Mouse (Mus musculus) intestine, embryonic 14.5 days (tissue): ENCODE measurements around the gene Rpl23. TPM values are rescaled to one million over a fixed set of nuclear protein-coding genes. Genes with fewer than 3 reads are reported as not detected.

Experiments used
- ATAC-seq: fragments of 200-750 bp; cut with Nextera tagmentation; replicated peaks from 2 replicates; pipeline ENCODE4 v1.8.0; 2017; ENCODE audit warnings: low read depth, moderate number of reproducible peaks, moderate TSS enrichment, moderate library complexity; ENCODE audit not compliant: low FRiP score, low TSS enrichment
- DNase-seq: peaks from one replicate; pipeline ENCODE4 v3.0.0-alpha.2; 2018; ENCODE audit warnings: low spot score
- H3K27ac ChIP-seq: fragments of 300-500 bp; sonication (generic); 2 replicates; pipeline ENCODE4 v1.5.1; 2014; ENCODE audit warnings: low read depth, mild to moderate bottlenecking, control low read depth
- H3K27me3 ChIP-seq: fragments of 300-500 bp; sonication (generic); replicated peaks from 2 replicates; pipeline ENCODE4 v1.6.1; 2014; ENCODE audit warnings: low read length, control low read depth; ENCODE audit not compliant: control insufficient read depth, insufficient read depth
- H3K36me3 ChIP-seq: fragments of 300-500 bp; sonication (generic); 2 replicates; pipeline ENCODE4 v1.6.1; 2014; ENCODE audit warnings: low read length, control low read depth; ENCODE audit not compliant: control insufficient read depth, insufficient read depth
- H3K4me1 ChIP-seq: fragments of 300-500 bp; sonication (generic); replicated peaks from 2 replicates; pipeline ENCODE4 v1.6.1; 2014; ENCODE audit warnings: low read length, control low read depth, mixed read lengths; ENCODE audit not compliant: control insufficient read depth, insufficient read depth
- H3K4me2 ChIP-seq: fragments of 300-500 bp; sonication (generic); 2 replicates; pipeline ENCODE4 v1.6.1; 2014; ENCODE audit warnings: low read length
- H3K4me3 ChIP-seq: fragments of 300-500 bp; sonication (generic); 2 replicates; pipeline ENCODE4 v1.5.1; 2014; ENCODE audit warnings: low read depth, low read length, control low read depth, mixed read lengths
- H3K9ac ChIP-seq: fragments of 300-500 bp; sonication (generic); 2 replicates; pipeline ENCODE4 v1.6.1; 2014; ENCODE audit warnings: mild to moderate bottlenecking, low read length
- H3K9me3 ChIP-seq: fragments of 300-500 bp; sonication (generic); 2 replicates; pipeline ENCODE4 v1.6.1; 2016; ENCODE audit warnings: low read length, control low read depth; ENCODE audit not compliant: control insufficient read depth
- WGBS: fragments of 180-500 bp; shearing (Covaris S2); extraction: QIAGEN DNeasy Blood & Tissue Kit; methylation state at CpG from one replicate; pipeline ENCODE4 v1.1.7; 2014; 5-methylcytosine and 5-hydroxymethylcytosine counted together
- polyA plus RNA-seq: library from polyadenylated mRNA; unstranded; fragments of >200 nt; fragmentation: Nextera tagmentation; extraction: Ambion mirVana; gene quantifications from 2 replicates; pipeline ENCODE4 v1.2.1, GENCODE M21; 2014

Rpl23 gene
- polyA plus RNA-seq, 1 experiment from 2014 or later, result 786 TPM

GRCm38 (mm10) chr11:97818571-97818970 lies 36.3 kb upstream of the Rpl23 start:
- no peak for DNase-seq
- H3K9ac ChIP-seq, result 0 out of 2 replicates have a peak overlapping the region, but pooled peaks have one; percentile 7

GRCm38 (mm10) chr11:97818003-97818402 lies 35.8 kb upstream of the Rpl23 start:
- ATAC-seq (no peak), DNase-seq (no peak)
- no peaks in the 10 kb centered on the region for H3K27me3 ChIP-seq
- 0 out of 2 replicates have a peak overlapping the region, but pooled peaks have one; percentile 7 for H3K9ac ChIP-seq
- H3K4me2 ChIP-seq, result no peak overlapping the region
- H3K4me1 ChIP-seq, result peaks cover 36% of the 10 kb centered on the region
- H3K4me3 ChIP-seq, result no peak overlapping the region
- WGBS, result 54% methylated on average over 6 of the region's 6 CpGs
- H3K9me3 ChIP-seq, result no peaks in the 10 kb centered on the region
- H3K27ac ChIP-seq, result no peak overlapping the region
- H3K36me3 ChIP-seq, result peaks cover 89% of the 10 kb centered on the region

More at GRCm38 (mm10) chr11:97818571-97818970, 36.3 kb upstream of the Rpl23 start:
- H3K9me3 ChIP-seq, result no peaks in the 10 kb centered on the region
- peaks cover 31% of the 10 kb centered on the region for H3K4me1 ChIP-seq
- H3K27me3 ChIP-seq, result no peaks in the 10 kb centered on the region
- no peak overlapping the region for H3K4me2 ChIP-seq
- peak overlapping the region; percentile 33; the same call in 1 of the 2 replicates for H3K27ac ChIP-seq
- H3K4me3 ChIP-seq, result no peak overlapping the region
- peaks cover 87% of the 10 kb centered on the region for H3K36me3 ChIP-seq
- ATAC-seq, result 0 out of 2 replicates have a peak, but pooled peaks have one; percentile 37
- 14% methylated on average over 4 of the region's 4 CpGs for WGBS

GRCm38 (mm10) chr11:97817379-97817778 lies 35.1 kb upstream of the Rpl23 start:
- ATAC-seq (0 out of 2 replicates have a peak, but pooled peaks have one; percentile 33), DNase-seq (no peak)
- H3K36me3 ChIP-seq, result peaks cover 85% of the 10 kb centered on the region
- peaks cover 42% of the 10 kb centered on the region for H3K4me1 ChIP-seq
- H3K27me3 ChIP-seq, result no peaks in the 10 kb centered on the region
- no peak overlapping the region for H3K4me2 ChIP-seq
- no peak overlapping the region for H3K4me3 ChIP-seq
- 36% methylated on average over 5 of the region's 5 CpGs for WGBS
- no peak overlapping the region for H3K9ac ChIP-seq
- H3K9me3 ChIP-seq, result no peaks in the 10 kb centered on the region
- 0 out of 2 replicates have a peak overlapping the region, but pooled peaks have one; percentile 16 for H3K27ac ChIP-seq

- Histone ChIP-seq H3K4me1 (peaks cover 47% of the 10 kb centered on the region), H3K4me3 (no peak overlapping the region), H3K27me3 (no peaks in the 10 kb centered on the region), H3K36me3 (peaks cover 80% of the 10 kb centered on the region), H3K4me2 (no peak overlapping the region), H3K27ac (0 out of 2 replicates have a peak overlapping the region, but pooled peaks have one; percentile 16), H3K9me3 (no peaks in the 10 kb centered on the region), H3K9ac (no peak overlapping the region)
- 50% methylated on average over 9 of the region's 9 CpGs for WGBS
- DNase-seq (no peak), ATAC-seq (no peak)
Observed at GRCm38 (mm10) chr11:97816916-97817315, 34.7 kb upstream of the Rpl23 start.

- DNase-seq (no peak), ATAC-seq (no peak)
- Histone ChIP-seq H3K4me3 (no peak overlapping the region), H3K36me3 (peaks cover 73% of the 10 kb centered on the region), H3K27me3 (no peaks in the 10 kb centered on the region), H3K4me1 (peaks cover 53% of the 10 kb centered on the region), H3K9ac (no peak overlapping the region), H3K4me2 (no peak overlapping the region), H3K27ac (no peak overlapping the region), H3K9me3 (no peaks in the 10 kb centered on the region)
- 68% methylated on average over 5 of the region's 5 CpGs for WGBS
Observed at GRCm38 (mm10) chr11:97816176-97816575, 33.9 kb upstream of the Rpl23 start.

- Histone ChIP-seq H3K9ac (no peak overlapping the region), H3K36me3 (peaks cover 72% of the 10 kb centered on the region), H3K27ac (no peak overlapping the region), H3K9me3 (no peaks in the 10 kb centered on the region), H3K4me2 (no peak overlapping the region), H3K4me1 (peaks cover 56% of the 10 kb centered on the region), H3K27me3 (no peaks in the 10 kb centered on the region), H3K4me3 (no peak overlapping the region)
- ATAC-seq (no peak), DNase-seq (no peak)
- 83% methylated on average over 11 of the region's 11 CpGs for WGBS
Observed at GRCm38 (mm10) chr11:97815736-97816135, 33.5 kb upstream of the Rpl23 start.

GRCm38 (mm10) chr11:97813746-97814515 lies 31.7 kb upstream of the Rpl23 start:
- H3K4me2 ChIP-seq, result no peak overlapping the region
- 76% methylated on average over 17 of the region's 17 CpGs for WGBS
- no peaks in the 10 kb centered on the region for H3K9me3 ChIP-seq
- H3K4me1 ChIP-seq, result peaks cover 71% of the 10 kb centered on the region
- H3K9ac ChIP-seq, result no peak overlapping the region
- H3K4me3 ChIP-seq, result no peak overlapping the region
- H3K27ac ChIP-seq, result no peak overlapping the region
- peaks cover 71% of the 10 kb centered on the region for H3K36me3 ChIP-seq
- DNase-seq, result no peak
- H3K27me3 ChIP-seq, result no peaks in the 10 kb centered on the region
- ATAC-seq, result no peak

- Histone ChIP-seq H3K36me3 (peaks cover 73% of the 10 kb centered on the region), H3K27ac (peak overlapping the region; percentile 62; the same call in 1 of the 2 replicates), H3K9ac (no peak overlapping the region), H3K4me3 (no peak overlapping the region), H3K4me2 (no peak overlapping the region), H3K9me3 (no peaks in the 10 kb centered on the region), H3K4me1 (peaks cover 72% of the 10 kb centered on the region), H3K27me3 (no peaks in the 10 kb centered on the region)
- DNase-seq, result no peak
- WGBS, result 42% methylated on average over 7 of the region's 7 CpGs
- 0 out of 2 replicates have a peak, but pooled peaks have one; percentile 13 for ATAC-seq
Observed at GRCm38 (mm10) chr11:97813085-97813484, 30.8 kb upstream of the Rpl23 start.
